Mouse (Mus musculus) liver, embryonic 13.5 days (tissue): ENCODE measurements around the gene Pgbd1. TPM values are rescaled to one million over a fixed set of nuclear protein-coding genes. Genes with fewer than 3 reads are reported as not detected.
"Not testable (repeated sequence)": the region's sequence is repeated elsewhere in the genome, so short reads cannot be mapped to it uniquely, and the experiment has no call there.

Experiments
- ATAC-seq: fragments of 200-750 bp; cut with Nextera tagmentation; 2 replicates; pipeline ENCODE4 v1.8.0; 2017; ENCODE audit warnings: low read depth, mild to moderate bottlenecking, moderate number of reproducible peaks, moderate library complexity
- DNase-seq: peaks from one replicate; pipeline ENCODE4 v3.0.0; 2022
- H3K27ac ChIP-seq: fragments of 300-500 bp; sonication (generic); 2 replicates; pipeline ENCODE4 v1.5.1; 2015; ENCODE audit warnings: moderate library complexity, mild to moderate bottlenecking, inconsistent platforms
- H3K27me3 ChIP-seq: fragments of 300-500 bp; sonication (generic); 2 replicates; pipeline ENCODE4 v1.6.1; 2015; ENCODE audit warnings: mild to moderate bottlenecking, inconsistent platforms
- H3K36me3 ChIP-seq: fragments of 300-500 bp; sonication (generic); 2 replicates; pipeline ENCODE4 v1.6.1; 2015; ENCODE audit warnings: mild to moderate bottlenecking, inconsistent platforms
- H3K4me1 ChIP-seq: fragments of 300-500 bp; sonication (generic); replicated peaks from 2 replicates; pipeline ENCODE4 v1.6.1; 2015; ENCODE audit warnings: inconsistent platforms
- H3K4me2 ChIP-seq: fragments of 300-500 bp; sonication (generic); 2 replicates; pipeline ENCODE4 v1.6.1; 2015; ENCODE audit warnings: inconsistent platforms, mild to moderate bottlenecking, moderate library complexity
- H3K4me3 ChIP-seq: fragments of 300-500 bp; sonication (generic); replicated peaks from 2 replicates; pipeline ENCODE4 v1.5.1; 2015; ENCODE audit warnings: mild to moderate bottlenecking, inconsistent platforms
- H3K9ac ChIP-seq: fragments of 300-500 bp; sonication (generic); 2 replicates; pipeline ENCODE4 v1.6.1; 2015; ENCODE audit warnings: mild to moderate bottlenecking, inconsistent platforms
- H3K9me3 ChIP-seq: fragments of 300-500 bp; sonication (generic); replicated peaks from 2 replicates; pipeline ENCODE4 v1.6.1; 2016; ENCODE audit warnings: inconsistent platforms
- WGBS: fragments of 180-500 bp; shearing (Covaris S2); methylation state at CpG from one replicate; pipeline ENCODE4 v1.1.7; 2015; ENCODE audit not compliant: insufficient replicate concordance; 5-methylcytosine and 5-hydroxymethylcytosine counted together
- polyA plus RNA-seq: library from polyadenylated mRNA; unstranded; fragments of >200 nt; fragmentation: Nextera tagmentation; extraction: Ambion mirVana; gene quantifications from 2 replicates; pipeline ENCODE4 v1.2.1, GENCODE M21; 2015

Gene Pgbd1
- 1.6 and 1.7 TPM in 2 replicates for polyA plus RNA-seq

DNA sequence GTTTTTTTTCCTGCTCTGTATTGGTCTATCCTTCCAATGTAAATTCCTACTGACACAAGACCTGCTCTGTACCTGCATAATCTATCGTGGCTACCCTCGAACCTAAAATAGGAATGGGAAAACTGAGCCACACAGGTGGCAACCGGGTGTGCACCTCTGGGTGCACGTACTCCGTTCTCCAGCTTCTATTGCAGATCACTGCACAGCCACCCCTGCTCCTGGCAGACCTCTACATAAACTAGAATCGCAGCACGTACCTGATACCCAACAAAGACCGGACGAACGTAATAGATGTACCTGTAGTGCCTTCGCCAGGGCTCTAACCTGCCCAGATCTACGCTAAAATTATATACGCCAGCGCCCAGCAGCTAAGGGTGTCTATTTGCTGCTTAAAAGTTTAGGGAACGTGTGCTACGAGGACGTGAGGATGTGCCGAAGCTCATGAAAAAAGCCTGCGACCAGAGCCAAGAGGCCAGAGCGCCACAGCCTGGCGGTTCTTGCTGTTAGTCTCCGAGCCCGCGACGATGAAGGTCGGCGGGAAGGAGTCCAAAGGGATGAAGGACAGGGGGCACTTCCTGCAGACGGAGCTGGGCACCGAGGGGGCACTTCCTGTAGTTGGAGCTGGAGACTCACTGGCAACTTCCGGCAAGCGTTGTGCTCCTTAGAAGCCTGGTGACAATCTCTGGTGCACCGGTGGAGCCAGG, at the start of gene Pgbd1:
Gene Pgbd1, minus strand, starts transcription at position 556 of the 704 bp plus-strand sequence.
- peak within 1 kb of the TSS; percentile 73 for H3K9ac ChIP-seq
- peak; percentile 89 for ATAC-seq
- under 1% methylated on average over 32 of the region's 32 CpGs for WGBS

DNA sequence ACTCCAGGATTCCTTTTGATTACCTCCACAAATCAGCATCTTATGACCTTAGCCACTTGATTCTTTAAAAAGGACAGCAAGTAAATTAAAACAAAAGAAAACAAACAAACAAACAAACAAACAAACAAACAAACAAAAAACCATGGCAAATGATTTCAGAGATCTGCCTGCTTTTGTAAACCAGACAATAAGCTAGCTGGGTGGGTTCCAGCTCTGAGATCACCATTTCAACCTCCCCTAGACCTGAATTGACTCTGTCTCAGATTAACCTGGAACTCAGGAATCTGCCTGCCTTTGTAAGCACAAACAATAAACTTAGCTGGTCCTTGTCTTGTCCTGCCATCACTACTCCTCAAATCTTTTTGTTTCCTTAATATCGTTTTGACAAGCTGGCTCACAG, 46.0 kb upstream of the Pgbd1 start:
- DNase-seq (no peak), ATAC-seq (no peak)
- Histone ChIP-seq H3K4me1 (no peaks in the 10 kb centered on the region), H3K9me3 (no peaks in the 10 kb centered on the region), H3K4me3 (no peak overlapping the region), H3K9ac (no peak overlapping the region), H3K27ac (no peak overlapping the region), H3K4me2 (no peak overlapping the region), H3K36me3 (no peaks in the 10 kb centered on the region), H3K27me3 (no peaks in the 10 kb centered on the region)
- WGBS, result 65% methylated on average over 1 of the region's 1 CpGs

More for the DNA sequence above, at the start of gene Pgbd1:
- DNase-seq, result peak; percentile 68
- Histone ChIP-seq H3K36me3 (peaks cover 18% of the 10 kb centered on the region), H3K9me3 (no peaks in the 10 kb centered on the region), H3K4me2 (peak within 1 kb of the TSS; percentile 76), H3K27ac (peak within 1 kb of the TSS; percentile 47), H3K27me3 (no peaks in the 10 kb centered on the region), H3K4me1 (peaks cover 16% of the 10 kb centered on the region), H3K4me3 (peak within 1 kb of the TSS; percentile 62)

DNA sequence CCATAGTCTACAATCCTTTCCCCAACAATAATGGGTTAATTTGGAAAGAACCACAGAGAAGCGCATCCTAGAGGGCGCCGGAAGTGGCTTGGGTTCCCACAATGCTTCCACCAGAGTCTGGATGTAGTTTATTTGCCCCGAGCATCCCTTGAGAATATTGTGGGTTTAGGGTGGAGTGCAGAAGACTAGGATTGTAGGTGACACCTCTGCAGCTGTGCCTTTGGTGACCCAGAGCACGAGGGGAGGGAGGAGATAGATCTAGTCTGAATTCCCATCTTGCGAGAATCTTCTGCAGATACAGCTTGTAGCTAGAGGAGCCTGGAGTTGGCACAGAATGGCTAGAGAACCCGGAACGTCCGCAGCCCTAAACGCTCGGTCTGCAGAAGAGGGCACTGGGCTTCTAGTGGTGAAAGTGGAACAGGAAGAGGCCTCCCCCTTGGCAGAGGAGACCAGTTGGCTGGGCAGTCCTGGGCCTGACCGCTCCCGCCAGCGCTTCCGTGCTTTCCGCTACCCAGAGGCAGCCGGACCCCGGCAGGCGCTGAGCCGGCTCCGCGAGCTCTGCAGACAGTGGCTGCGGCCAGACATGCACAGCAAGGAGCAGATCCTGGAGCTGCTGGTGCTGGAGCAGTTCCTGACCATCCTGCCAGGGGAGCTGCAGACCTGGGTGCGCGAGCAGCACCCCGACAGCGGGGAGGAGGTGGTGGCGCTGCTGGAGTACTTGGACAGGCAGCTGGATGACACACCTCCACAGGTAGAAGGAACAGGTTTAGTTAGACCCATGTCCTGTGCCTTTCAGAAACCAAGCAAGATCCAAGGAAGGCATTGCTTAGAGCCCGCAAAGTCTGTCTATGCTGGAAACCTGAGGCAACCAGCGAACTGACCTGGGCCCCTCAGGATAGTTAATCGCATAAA, 38.2 kb upstream of the Pgbd1 start, which contains the start of the genes Zkscan4 and Gm10065:
Gene Zkscan4, plus strand, starts transcription at position 149 of the 912 bp plus-strand sequence.
Gene Gm10065, minus strand, starts transcription at position 683 of the 912 bp plus-strand sequence.
- H3K36me3 ChIP-seq, DNase-seq, H3K9me3 ChIP-seq, H3K4me1 ChIP-seq, H3K27ac ChIP-seq: not testable (repeated sequence)
- peak; percentile 55 for ATAC-seq
- Histone ChIP-seq H3K9ac (peak within 1 kb of the TSS; percentile 59), H3K27me3 (peaks cover 20% of the 10 kb centered on the region), H3K4me2 (peak within 1 kb of the TSS; percentile 66), H3K4me3 (peak within 1 kb of the TSS; percentile 55)
- WGBS, result 4% methylated on average over 31 of the region's 31 CpGs

DNA sequence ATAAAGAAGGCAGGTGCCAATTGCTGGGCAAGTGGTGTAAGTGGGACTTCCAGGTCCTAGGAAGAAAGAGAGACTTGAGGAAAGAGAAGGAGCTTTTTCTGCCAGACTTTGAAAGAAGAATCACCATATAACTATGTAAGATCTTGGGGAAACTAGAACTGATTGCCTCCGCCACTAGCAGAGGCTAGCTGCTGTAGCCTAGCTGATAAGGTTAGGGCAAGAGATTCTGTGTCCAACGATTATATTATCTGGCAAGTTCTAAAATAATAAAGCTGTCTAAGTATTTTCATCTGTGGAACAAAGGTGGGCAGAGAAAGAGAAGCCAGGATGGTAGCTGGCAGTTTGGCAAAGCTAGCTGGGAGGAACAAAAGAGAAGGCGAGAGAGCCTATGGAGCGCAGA, 31.6 kb upstream of the Pgbd1 start:
- 26% methylated on average over 4 of the region's 4 CpGs for WGBS
- no peaks in the 10 kb centered on the region for H3K9me3 ChIP-seq
- H3K36me3 ChIP-seq, result no peaks in the 10 kb centered on the region
- no peak overlapping the region for H3K27ac ChIP-seq
- no peak overlapping the region for H3K9ac ChIP-seq
- peaks cover 13% of the 10 kb centered on the region for H3K27me3 ChIP-seq
- no peak overlapping the region for H3K4me3 ChIP-seq
- peaks cover 27% of the 10 kb centered on the region for H3K4me1 ChIP-seq
- no peak overlapping the region for H3K4me2 ChIP-seq
- DNase-seq (no peak), ATAC-seq (no peak)

DNA sequence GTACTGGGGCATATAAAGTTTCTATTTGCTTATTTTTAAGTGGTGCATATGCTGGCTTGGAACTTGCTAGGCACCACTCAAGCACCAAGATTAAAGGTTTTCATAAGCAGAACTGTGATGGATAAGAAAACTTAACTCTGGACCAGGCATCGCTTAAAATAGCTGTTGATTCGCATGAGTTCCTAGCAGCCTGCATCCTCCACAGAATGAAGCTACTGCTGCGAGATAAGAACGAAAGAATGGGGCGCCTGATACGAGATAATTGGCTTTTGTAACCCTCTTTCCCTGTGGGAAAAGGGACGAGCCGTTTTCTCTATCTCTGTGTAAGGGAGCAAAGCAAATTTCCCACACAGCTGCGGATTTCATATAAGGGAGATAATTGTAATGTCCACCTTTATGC, 28.2 kb upstream of the Pgbd1 start:
- Histone ChIP-seq H3K4me1 (peaks cover 27% of the 10 kb centered on the region), H3K36me3 (no peaks in the 10 kb centered on the region), H3K9ac (no peak overlapping the region), H3K9me3 (no peaks in the 10 kb centered on the region), H3K27me3 (peaks cover 15% of the 10 kb centered on the region), H3K27ac (no peak overlapping the region), H3K4me2 (peak overlapping the region; percentile 97), H3K4me3 (no peak overlapping the region)
- peak; percentile 11 for DNase-seq
- WGBS, result 8% methylated on average over 9 of the region's 9 CpGs
- ATAC-seq, result no peak

DNA sequence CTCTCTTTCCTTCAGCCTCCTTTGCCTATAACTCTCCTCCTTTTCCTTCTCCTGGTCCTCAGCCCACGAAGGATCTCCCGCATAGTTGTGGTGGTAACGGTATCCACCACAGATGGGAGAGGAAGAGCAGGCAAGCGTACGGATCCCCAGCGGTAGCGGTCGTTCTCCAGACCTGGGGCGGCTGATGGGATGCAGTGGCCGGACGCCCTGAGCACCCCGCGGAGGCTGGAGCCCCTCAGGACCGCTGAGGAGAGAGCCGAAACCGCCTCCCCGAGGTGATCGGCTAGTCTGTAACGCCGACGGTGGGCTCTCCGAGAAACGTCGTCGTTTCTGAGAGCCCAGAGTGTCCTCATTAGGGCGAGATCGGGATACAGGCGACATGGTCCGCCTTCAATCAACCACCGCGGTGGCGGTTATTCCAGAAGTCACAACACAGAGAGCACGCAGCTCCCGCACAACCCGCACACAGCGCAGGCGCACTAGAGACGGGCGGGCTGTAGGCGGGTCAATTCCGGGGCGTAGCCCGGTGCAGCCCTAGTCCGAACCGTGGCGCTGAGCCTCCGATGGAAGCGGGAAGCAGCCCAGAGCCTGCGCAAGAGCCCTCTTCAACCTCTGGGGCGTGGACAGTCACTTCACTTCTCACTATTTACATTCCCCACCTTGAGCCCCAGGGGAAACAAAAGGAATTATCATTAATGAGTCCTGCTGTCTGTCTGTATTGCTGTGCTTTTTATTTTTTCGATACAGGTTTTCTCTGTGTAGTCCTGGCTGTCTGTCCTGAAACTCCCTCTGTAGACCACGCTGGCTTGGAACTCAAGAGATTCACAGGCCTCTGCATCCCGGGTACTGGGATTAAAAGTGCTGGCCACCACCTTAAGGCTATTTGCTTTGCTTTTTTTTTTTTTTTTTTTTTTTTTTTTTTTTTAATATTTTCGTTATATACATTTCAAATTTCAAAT, 27.5 kb upstream of the Pgbd1 start, which contains the start of gene Nkapl:
Gene Nkapl, minus strand, starts transcription at position 449 of the 959 bp plus-strand sequence.
- Histone ChIP-seq H3K36me3 (no peaks in the 10 kb centered on the region), H3K4me2 (peak within 1 kb of the TSS; percentile 97), H3K4me3 (peak within 1 kb of the TSS; percentile 74), H3K27ac (0 out of 2 replicates have a peak within 1 kb of the TSS, but pooled peaks have one; percentile 51), H3K9ac (peak within 1 kb of the TSS; percentile 83), H3K9me3 (no peaks in the 10 kb centered on the region), H3K27me3 (peaks cover 15% of the 10 kb centered on the region), H3K4me1 (peaks cover 27% of the 10 kb centered on the region)
- ATAC-seq (peak; percentile 100), DNase-seq (peak; percentile 88)
- 1% methylated on average over 53 of the region's 54 CpGs for WGBS

DNA sequence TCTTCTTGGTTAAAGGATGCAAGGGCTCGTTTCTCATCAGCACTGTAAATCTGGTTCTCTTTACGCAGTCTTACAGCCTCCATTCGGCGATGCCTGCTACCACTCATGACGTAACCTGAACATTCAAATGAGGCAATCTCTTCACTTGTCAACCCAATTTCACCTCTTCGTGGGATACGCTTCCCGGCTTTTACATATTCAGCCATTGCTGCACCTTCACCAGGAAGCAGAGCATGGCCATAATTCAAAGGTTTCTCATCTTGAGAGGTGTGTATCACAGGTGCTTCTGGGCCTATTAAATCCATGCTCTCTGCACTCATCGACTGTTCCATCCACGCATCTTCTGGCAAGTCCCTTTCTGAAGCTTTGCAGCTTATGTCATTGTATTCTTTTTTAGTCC, 26.5 kb upstream of the Pgbd1 start:
- H3K27ac ChIP-seq, result no peak overlapping the region
- H3K9me3 ChIP-seq, result no peaks in the 10 kb centered on the region
- H3K36me3 ChIP-seq, result no peaks in the 10 kb centered on the region
- no peak overlapping the region for H3K9ac ChIP-seq
- H3K4me1 ChIP-seq, result peaks cover 27% of the 10 kb centered on the region
- ATAC-seq (no peak), DNase-seq (no peak)
- no peak overlapping the region; the same call in 1 of the 2 replicates for H3K4me2 ChIP-seq
- H3K4me3 ChIP-seq, result no peak overlapping the region
- WGBS, result 71% methylated on average over 10 of the region's 10 CpGs
- peaks cover 12% of the 10 kb centered on the region for H3K27me3 ChIP-seq

DNA sequence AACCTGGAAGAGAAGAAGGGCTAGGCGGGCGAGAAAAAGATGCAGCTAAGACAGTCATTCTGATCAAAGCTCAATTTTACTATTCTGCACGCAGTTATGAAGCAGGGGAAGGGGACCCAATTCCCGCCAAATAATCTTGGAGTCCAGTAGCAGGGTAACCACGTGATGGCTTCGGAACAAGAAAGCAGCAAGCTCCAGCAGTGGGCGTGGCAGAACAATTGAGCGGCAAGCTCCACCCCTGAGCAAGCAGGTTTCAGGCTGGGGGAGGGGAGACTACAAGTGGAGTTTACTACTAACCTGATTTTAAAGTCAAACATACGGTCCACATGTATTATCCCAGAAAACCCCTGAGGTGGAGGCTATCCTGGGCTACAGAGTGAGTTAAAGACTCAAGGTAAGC, 21.7 kb upstream of the Pgbd1 start:
- WGBS, result 43% methylated on average over 9 of the region's 9 CpGs
- not testable (repeated sequence) for H3K9me3 ChIP-seq, H3K4me1 ChIP-seq, DNase-seq, H3K36me3 ChIP-seq, ATAC-seq, H3K9ac ChIP-seq, H3K27ac ChIP-seq, H3K4me2 ChIP-seq, H3K4me3 ChIP-seq
- H3K27me3 ChIP-seq, result peaks cover 19% of the 10 kb centered on the region

DNA sequence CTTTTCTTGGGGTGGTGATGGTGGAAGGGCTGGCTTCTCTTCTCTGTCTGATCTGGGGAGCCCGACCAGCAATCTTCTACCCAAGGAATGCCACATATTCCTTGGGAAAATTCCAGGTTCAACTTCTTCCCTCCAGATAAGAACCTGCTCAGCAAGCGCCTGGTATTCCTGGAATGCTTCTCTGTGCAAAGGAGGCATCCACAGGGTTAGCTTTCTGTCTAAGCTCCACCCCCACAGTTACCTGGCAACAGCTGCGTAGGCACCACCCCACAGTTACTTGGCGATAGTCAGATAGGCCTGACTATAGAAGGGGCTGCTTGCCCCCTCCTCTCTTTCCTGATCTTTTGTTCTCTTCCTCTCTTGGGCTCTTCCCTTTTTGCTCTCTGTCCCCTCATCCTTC, 15.5 kb upstream of the Pgbd1 start:
- H3K4me1 ChIP-seq, result peaks cover 20% of the 10 kb centered on the region
- H3K9me3 ChIP-seq, result no peaks in the 10 kb centered on the region
- 0 out of 2 replicates have a peak, but pooled peaks cover 3% of the 10 kb centered on the region for H3K36me3 ChIP-seq
- DNase-seq (no peak), ATAC-seq (no peak)
- H3K9ac ChIP-seq, result no peak overlapping the region
- 31% methylated on average over 4 of the region's 4 CpGs for WGBS
- no peak overlapping the region for H3K4me3 ChIP-seq
- peaks cover 26% of the 10 kb centered on the region for H3K27me3 ChIP-seq
- H3K4me2 ChIP-seq, result no peak overlapping the region
- no peak overlapping the region for H3K27ac ChIP-seq

DNA sequence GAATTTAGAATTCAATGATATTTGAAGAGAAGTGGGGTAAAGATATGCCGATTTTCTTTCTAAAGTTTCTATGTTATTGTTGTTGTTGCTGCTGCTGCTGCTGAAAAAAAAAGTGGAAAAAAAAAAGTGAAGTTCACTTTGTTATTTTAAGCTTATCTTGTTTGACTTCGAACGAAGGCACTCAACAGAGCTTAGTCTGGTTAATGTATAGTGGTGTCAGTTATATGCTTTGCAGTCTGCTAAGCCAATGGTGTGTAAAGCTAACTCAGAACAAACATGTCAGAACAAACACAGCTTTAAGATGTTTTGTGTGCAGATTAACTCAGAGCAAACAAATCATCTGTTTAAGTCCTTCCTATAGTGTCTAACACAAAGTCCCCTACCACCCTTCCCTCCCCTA, 13.3 kb upstream of the Pgbd1 start:
- peak; percentile 62 for ATAC-seq

More for the DNA sequence above, 13.3 kb upstream of the Pgbd1 start:
- Histone ChIP-seq H3K9me3 (no peaks in the 10 kb centered on the region), H3K9ac (no peak overlapping the region), H3K27me3 (peaks cover 19% of the 10 kb centered on the region; the same call in 1 of the 2 replicates), H3K36me3 (peaks cover 7% of the 10 kb centered on the region; the same call in 1 of the 2 replicates), H3K4me3 (no peak overlapping the region), H3K4me1 (peaks cover 20% of the 10 kb centered on the region), H3K27ac (no peak overlapping the region), H3K4me2 (peak overlapping the region; percentile 69; the same call in 1 of the 2 replicates)
- WGBS, result 52% methylated on average over 3 of the region's 3 CpGs
- DNase-seq, result no peak
